Mouse (Mus musculus): ENCODE measurements around the gene B4galt2.

GRCm38 (mm10) chr4:117923450-117923849 lies 40.2 kb upstream of the B4galt2 start:
- TF ChIP-seq CTCF (IDR thresholded peaks at IDR 0.05; ENCODE audit: control insufficient read depth, insufficient read depth, insufficient read length) (no peak), MAX (IDR thresholded peaks at IDR 0.05) (no peak), MYOG (IDR thresholded peaks at IDR 0.05; ENCODE audit: control insufficient read depth, extremely low read depth, insufficient read length) (no peak)

Measured in C2C12 (cell line).